Mouse (Mus musculus): Measurements from ENCODE around the gene Scn3b. TPM values are rescaled to one million over a fixed set of nuclear protein-coding genes. Genes with fewer than 3 reads are reported as not detected.

The Scn3b gene
- polyA plus RNA-seq, 2 experiments: 0.01 to 0.06 TPM

- no peak overlapping the region for H3K4me2 ChIP-seq (ENCODE audit: low read depth)
- 44% methylated on average over 19 of the region's 19 CpGs for WGBS (ENCODE audit: insufficient replicate concordance)
- H3K27ac ChIP-seq: no peak overlapping the region
- TF ChIP-seq CTCF (IDR thresholded peaks at IDR 0.05; ENCODE audit: low read depth) (peak; percentile 97), EP300 (IDR thresholded peaks at IDR 0.05; ENCODE audit: low read depth) (no peak)
- no peak overlapping the region for H3K9ac ChIP-seq (replicated peaks)
- no peak overlapping the region for H3K4me3 ChIP-seq (ENCODE audit: insufficient read depth in 1 of 2, low read depth in 2 of 2, low read length in 2 of 2)
- H3K9me3 ChIP-seq (ENCODE audit: control insufficient read depth, low read length): no peaks in the 10 kb centered on the region
- H3K36me3 ChIP-seq (replicated peaks; ENCODE audit: control insufficient read depth, insufficient read depth, low read depth): no peaks in the 10 kb centered on the region
- 0 out of 4 replicates have a peak, but pooled peaks cover 0 to under 1% of the 10 kb centered on the region in 2 experiments for H3K4me1 ChIP-seq (replicated peaks; ENCODE audit: control insufficient read depth in 2 of 2, insufficient read depth in 2 of 2, low read length in 1 of 2)
- H3K27me3 ChIP-seq (ENCODE audit: control insufficient read depth, insufficient read depth, low read length): no peaks in the 10 kb centered on the region
- ATAC-seq (ENCODE audit: insufficient read depth) (peak; percentile 58; the same call in 1 of the 2 replicates), DNase-seq (ENCODE audit: low read depth in 3 of 3, low spot score in 3 of 3) (peak; percentile 39 to 45 (median 39))
Measured at GRCm38 (mm10) chr9:40330609-40331382, 61.8 kb downstream of the Scn3b start.

GRCm38 (mm10) chr9:40331411-40332286, 62.6 kb downstream of the Scn3b start:
- ATAC-seq (ENCODE audit: insufficient read depth) (no peak), DNase-seq (ENCODE audit: low read depth in 3 of 3, low spot score in 3 of 3) (no peak)
- H3K27me3 ChIP-seq (ENCODE audit: control insufficient read depth, insufficient read depth, low read length): no peaks in the 10 kb centered on the region
- 71% methylated on average over 15 of the region's 15 CpGs for WGBS (ENCODE audit: insufficient replicate concordance)
- no peak overlapping the region for H3K4me3 ChIP-seq (ENCODE audit: insufficient read depth in 1 of 2, low read depth in 2 of 2, low read length in 2 of 2)
- no peak overlapping the region for H3K27ac ChIP-seq
- H3K36me3 ChIP-seq (replicated peaks; ENCODE audit: control insufficient read depth, insufficient read depth, low read depth): no peaks in the 10 kb centered on the region
- H3K9ac ChIP-seq (replicated peaks): no peak overlapping the region
- H3K9me3 ChIP-seq (ENCODE audit: control insufficient read depth, low read length): no peaks in the 10 kb centered on the region
- TF ChIP-seq CTCF (IDR thresholded peaks at IDR 0.05; ENCODE audit: low read depth): no peak
- TF ChIP-seq EP300 (IDR thresholded peaks at IDR 0.05; ENCODE audit: low read depth): no peak
- no peaks in the 10 kb centered on the region for H3K4me1 ChIP-seq (replicated peaks; ENCODE audit: control insufficient read depth in 2 of 2, insufficient read depth in 2 of 2, low read length in 1 of 2)
- H3K4me2 ChIP-seq (ENCODE audit: low read depth): no peak overlapping the region

- no peak for TF ChIP-seq CTCF (IDR thresholded peaks at IDR 0.05; ENCODE audit: low read depth)
- no peak for TF ChIP-seq EP300 (IDR thresholded peaks at IDR 0.05; ENCODE audit: low read depth)
- 69% methylated on average over 4 of the region's 4 CpGs for WGBS (ENCODE audit: insufficient replicate concordance)
- DNase-seq (ENCODE audit: low read depth in 3 of 3, low spot score in 3 of 3) (no peak), ATAC-seq (ENCODE audit: insufficient read depth) (no peak)
- no peaks in the 10 kb centered on the region for H3K4me1 ChIP-seq (replicated peaks; ENCODE audit: control insufficient read depth in 2 of 2, insufficient read depth in 2 of 2, low read length in 1 of 2)
- no peaks in the 10 kb centered on the region for H3K9me3 ChIP-seq (ENCODE audit: control insufficient read depth, low read length)
- no peaks in the 10 kb centered on the region for H3K27me3 ChIP-seq (ENCODE audit: control insufficient read depth, insufficient read depth, low read length)
- no peak overlapping the region for H3K9ac ChIP-seq (replicated peaks)
- no peaks in the 10 kb centered on the region for H3K36me3 ChIP-seq (replicated peaks; ENCODE audit: control insufficient read depth, insufficient read depth, low read depth)
- no peak overlapping the region for H3K4me2 ChIP-seq (ENCODE audit: low read depth)
- H3K27ac ChIP-seq: no peak overlapping the region
- H3K4me3 ChIP-seq (ENCODE audit: insufficient read depth in 1 of 2, low read depth in 2 of 2, low read length in 2 of 2): no peak overlapping the region
Measured at GRCm38 (mm10) chr9:40332326-40332725, 63.3 kb downstream of the Scn3b start.

- ATAC-seq (ENCODE audit: insufficient read depth) (no peak), DNase-seq (ENCODE audit: low read depth in 3 of 3, low spot score in 3 of 3) (no peak)
- no peak overlapping the region for H3K4me3 ChIP-seq (ENCODE audit: insufficient read depth in 1 of 2, low read depth in 2 of 2, low read length in 2 of 2)
- no peak overlapping the region for H3K27ac ChIP-seq
- WGBS (ENCODE audit: insufficient replicate concordance): 64% methylated on average over 31 of the region's 31 CpGs
- no peak overlapping the region for H3K4me2 ChIP-seq (ENCODE audit: low read depth)
- no peaks in the 10 kb centered on the region for H3K27me3 ChIP-seq (ENCODE audit: control insufficient read depth, insufficient read depth, low read length)
- H3K9ac ChIP-seq (replicated peaks): no peak overlapping the region
- no peaks in the 10 kb centered on the region for H3K36me3 ChIP-seq (replicated peaks; ENCODE audit: control insufficient read depth, insufficient read depth, low read depth)
- H3K4me1 ChIP-seq (replicated peaks; ENCODE audit: control insufficient read depth in 2 of 2, insufficient read depth in 2 of 2, low read length in 1 of 2): no peaks in the 10 kb centered on the region
- H3K9me3 ChIP-seq (ENCODE audit: control insufficient read depth, low read length): no peaks in the 10 kb centered on the region
- TF ChIP-seq CTCF (IDR thresholded peaks at IDR 0.05; ENCODE audit: low read depth) (no peak), EP300 (IDR thresholded peaks at IDR 0.05; ENCODE audit: low read depth) (no peak)
Measured at GRCm38 (mm10) chr9:40332731-40333648, 64.0 kb downstream of the Scn3b start.
